Mouse (Mus musculus) olfactory bulb, adult 2 months (tissue): ENCODE results near the gene Foxred1. TPM values are rescaled to one million over a fixed set of nuclear protein-coding genes. Genes with fewer than 3 reads are reported as not detected.

Experiments
- H3K27ac ChIP-seq: fragments of 200-500 bp; 2 replicates; pipeline ENCODE4 v1.5.1; 2012; ENCODE audit warnings: low read depth, low read length; ENCODE audit not compliant: insufficient read depth
- H3K4me1 ChIP-seq: fragments of 200-500 bp; 2 replicates; pipeline ENCODE4 v1.6.1; 2012; ENCODE audit warnings: low read length; ENCODE audit not compliant: control insufficient read depth, insufficient read depth
- H3K4me3 ChIP-seq: fragments of 200-500 bp; 2 replicates; pipeline ENCODE4 v1.5.1; 2012; ENCODE audit warnings: mild to moderate bottlenecking, low read depth, low read length, moderate library complexity; ENCODE audit not compliant: insufficient read depth
- CTCF ChIP-seq: fragments of 200-500 bp; IDR thresholded peaks from 2 replicates; pipeline ENCODE4 v1.5.1; 2012; ENCODE audit warnings: low read depth, mild to moderate bottlenecking, low read length, moderate library complexity; ENCODE audit not compliant: insufficient read depth
- POLR2A ChIP-seq: fragments of 200-500 bp; IDR thresholded peaks from 2 replicates; pipeline ENCODE4 v1.6.1; 2012; ENCODE audit warnings: mild to moderate bottlenecking, low read depth, low read length, moderate library complexity; ENCODE audit not compliant: insufficient read depth
- WGBS: fragments of 180-500 bp; shearing (Covaris S2); methylation state at CpG from one replicate; pipeline ENCODE4 v1.1.7; 2018; 5-methylcytosine and 5-hydroxymethylcytosine counted together
- polyA plus RNA-seq: library from polyadenylated mRNA; stranded (reverse); fragments of >200 nt; gene quantifications from 2 replicates; pipeline ENCODE4 v1.2.4, GENCODE M21; 2012; ENCODE audit warnings: low replicate concordance; ENCODE audit not compliant: missing spikeins, insufficient read depth, insufficient read length

The Foxred1 gene
- polyA plus RNA-seq, 1 experiment, result not detected

GRCm38 (mm10) chr9:35217963-35218362, 7.1 kb upstream of the Foxred1 start:
- no peak overlapping the region for H3K4me3 ChIP-seq
- 61% methylated on average over 1 of the region's 1 CpGs for WGBS
- H3K27ac ChIP-seq, result no peak overlapping the region
- H3K4me1 ChIP-seq, result no peaks in the 10 kb centered on the region
- TF ChIP-seq POLR2A (no peak), CTCF (no peak)

GRCm38 (mm10) chr9:35211573-35212511, 987 bp upstream of the Foxred1 start:
- TF ChIP-seq POLR2A (no peak), CTCF (no peak)
- peak overlapping the region; percentile 78 for H3K4me3 ChIP-seq
- no peak overlapping the region for H3K27ac ChIP-seq
- WGBS, result 30% methylated on average over 26 of the region's 26 CpGs
- H3K4me1 ChIP-seq, result peaks cover 3% of the 10 kb centered on the region

- TF ChIP-seq POLR2A, result no peak
- TF ChIP-seq CTCF, result no peak
These were observed 6.4 kb downstream of the Foxred1 start for GRCm38 (mm10) chr9:35204421-35204820.

GRCm38 (mm10) chr9:35203536-35203935, 7.3 kb downstream of the Foxred1 start:
- Histone ChIP-seq H3K4me1 (peaks cover 6% of the 10 kb centered on the region; the same call in 1 of the 2 replicates), H3K4me3 (no peak overlapping the region), H3K27ac (no peak overlapping the region)
- 69% methylated on average over 3 of the region's 3 CpGs for WGBS
- no peak for TF ChIP-seq CTCF
- no peak for TF ChIP-seq POLR2A

More at GRCm38 (mm10) chr9:35204421-35204820, 6.4 kb downstream of the Foxred1 start:
- Histone ChIP-seq H3K4me1 (peaks cover 6% of the 10 kb centered on the region; the same call in 1 of the 2 replicates), H3K4me3 (no peak overlapping the region), H3K27ac (no peak overlapping the region)
- 100% methylated on average over 2 of the region's 2 CpGs for WGBS

- Histone ChIP-seq H3K4me1 (peaks cover 6% of the 10 kb centered on the region; the same call in 1 of the 2 replicates), H3K4me3 (no peak overlapping the region), H3K27ac (no peak overlapping the region)
- WGBS, result 63% methylated on average over 9 of the region's 9 CpGs
- no peak for TF ChIP-seq POLR2A
- TF ChIP-seq CTCF, result no peak
These were observed 10.3 kb downstream of the Foxred1 start for GRCm38 (mm10) chr9:35200529-35201060.

GRCm38 (mm10) chr9:35199772-35200471, 10.9 kb downstream of the Foxred1 start, which contains the start of the genes Srpr and Tirap:
TSS of gene Srpr (plus strand) at chr9:35200175.
TSS of gene Tirap (minus strand) at chr9:35200291.
- no peak within 1 kb of the TSS for H3K27ac ChIP-seq

GRCm38 (mm10) chr9:35198945-35199771, 11.7 kb downstream of the Foxred1 start:
- 36% methylated on average over 18 of the region's 18 CpGs for WGBS

More at GRCm38 (mm10) chr9:35199772-35200471, 10.9 kb downstream of the Foxred1 start, which contains the start of the genes Srpr and Tirap:
- peaks cover 6% of the 10 kb centered on the region; the same call in 1 of the 2 replicates for H3K4me1 ChIP-seq
- under 1% methylated on average over 41 of the region's 44 CpGs for WGBS
- H3K4me3 ChIP-seq, result peak within 1 kb of the TSS; percentile 46
- TF ChIP-seq CTCF, result peak; percentile 80
- no peak for TF ChIP-seq POLR2A

GRCm38 (mm10) chr9:35198351-35198750, 12.5 kb downstream of the Foxred1 start:
- H3K4me3 ChIP-seq, result no peak overlapping the region
- TF ChIP-seq POLR2A (no peak), CTCF (no peak)
- peaks cover 6% of the 10 kb centered on the region; the same call in 1 of the 2 replicates for H3K4me1 ChIP-seq
- no peak overlapping the region for H3K27ac ChIP-seq
- 79% methylated on average over 10 of the region's 10 CpGs for WGBS

More at GRCm38 (mm10) chr9:35198945-35199771, 11.7 kb downstream of the Foxred1 start:
- no peak for TF ChIP-seq POLR2A
- TF ChIP-seq CTCF, result no peak
- Histone ChIP-seq H3K4me1 (peaks cover 6% of the 10 kb centered on the region; the same call in 1 of the 2 replicates), H3K4me3 (peak overlapping the region; percentile 46), H3K27ac (no peak overlapping the region)
